Mouse (Mus musculus) embryonic stem cell, embryonic (primary cell): ENCODE measurements at regions not wholly inside any gene's neighbourhood (a gene's known extent, or its start where the extent isn't known, plus 50 kb on each side); places are given as distances from the start of the nearest gene placed in this dataset.

Experiments
- CTCF ChIA-PET, 4 experiments: fragments of 300-600 bp in 2 of 4; fragments of 350-600 bp in 2 of 4; sonication (Branson Sonifier 250); formaldehyde crosslinking; loops; one replicate each; lab custom pipeline; 2022; ENCODE audit warnings: inconsistent platforms in 2 of 4; lab: Charles Lee
- POLR2A ChIA-PET, 4 experiments: fragments of 300-600 bp in 2 of 4; fragments of 350-600 bp in 2 of 4; sonication (Branson Sonifier 250); formaldehyde crosslinking; loops; one replicate each; lab custom pipeline; 2022; ENCODE audit warnings: antibody characterized with exemption in 4 of 4, inconsistent platforms in 1 of 4; lab: Charles Lee

DNA sequence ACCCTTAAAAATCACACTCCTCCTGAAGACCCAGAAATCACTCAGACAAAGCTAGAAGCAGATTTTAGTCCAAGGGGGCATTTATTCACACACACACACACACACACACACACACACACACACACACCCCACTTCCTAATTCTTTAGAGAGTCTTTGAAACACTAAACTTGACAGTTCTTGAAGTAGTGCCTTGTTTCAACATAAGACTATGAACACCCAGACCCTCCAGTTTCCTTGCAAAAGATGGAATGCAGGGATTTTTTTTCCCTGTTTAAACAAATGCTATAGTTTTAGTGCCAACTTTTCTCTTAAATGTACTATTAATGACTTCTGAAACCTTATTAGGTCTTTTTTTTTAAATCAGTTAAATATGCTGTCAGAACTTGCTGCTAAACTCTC lies 279.2 kb upstream of the Fat1 start:
- POLR2A ChIA-PET = no interaction called here
- CTCF ChIA-PET = no interaction called here

DNA sequence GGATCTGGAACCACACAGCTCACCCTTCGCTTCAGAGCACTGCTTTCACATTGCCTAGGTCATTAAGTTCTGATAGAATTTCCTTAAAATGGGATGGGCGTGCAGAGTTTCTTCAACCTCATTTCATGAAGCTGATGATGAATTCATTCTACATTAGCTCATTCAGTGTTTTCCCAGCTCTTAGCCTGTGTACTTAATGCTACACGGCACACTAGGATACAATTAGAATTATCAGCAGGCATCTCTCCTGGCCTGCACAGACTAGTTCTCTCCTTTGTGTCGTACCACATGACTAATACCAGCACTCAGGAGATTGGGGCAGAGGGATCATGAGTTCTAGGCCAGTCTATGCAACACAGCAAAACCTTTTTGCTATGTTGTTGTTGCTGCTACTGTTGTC lies 278.8 kb upstream of the Fat1 start:
- POLR2A ChIA-PET = no interaction called here
- CTCF ChIA-PET = no interaction called here

DNA sequence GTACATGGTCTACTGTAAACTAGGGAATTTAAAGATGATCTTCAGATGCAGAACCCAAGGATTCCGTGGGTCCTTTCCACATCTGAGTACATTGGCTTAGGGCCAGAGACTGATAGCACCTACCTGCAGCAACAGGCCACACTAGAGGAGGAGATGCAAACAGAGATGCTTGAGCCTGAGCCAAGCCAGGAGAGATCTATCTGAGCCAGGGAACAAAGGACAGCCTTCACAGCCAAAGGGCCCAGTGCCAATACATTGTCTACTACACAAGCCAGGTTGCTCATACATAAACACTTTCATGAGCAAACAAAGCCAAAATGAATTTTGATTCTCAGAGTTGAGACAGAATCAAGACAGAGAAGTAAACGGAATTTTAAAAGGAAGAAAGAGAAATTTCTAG lies 273.6 kb upstream of the Fat1 start:
- ChIA-PET CTCF (no interaction called here), POLR2A (no interaction called here)

DNA sequence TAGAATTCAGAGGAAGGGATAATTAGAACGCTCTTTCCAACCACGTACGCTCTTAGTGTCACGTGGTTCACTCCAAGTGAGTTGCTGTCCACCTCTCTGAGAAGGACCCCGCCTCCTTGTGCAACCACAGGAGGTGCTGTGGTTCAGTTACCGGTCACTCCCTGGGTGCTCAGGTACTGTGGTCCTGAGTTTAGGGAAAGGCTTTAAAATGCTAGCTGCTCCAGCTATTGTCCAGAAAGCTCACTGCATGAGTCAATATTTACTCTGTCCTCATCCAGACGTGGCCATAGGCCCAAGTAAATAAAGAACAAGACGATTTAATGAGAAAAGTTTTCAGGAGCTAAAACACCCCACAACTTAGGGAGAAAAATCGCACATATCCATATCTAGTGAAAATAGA lies 248.1 kb upstream of the Fat1 start:
- CTCF ChIA-PET = no interaction called here
- POLR2A ChIA-PET = interaction anchor here in 2 of 4 experiments (0.6 to 0.7 kb wide), 2 partner anchors 7 to 250 kb away, joined by 3 to 4 read pairs; no protein-coding TSS in a partner anchor

DNA sequence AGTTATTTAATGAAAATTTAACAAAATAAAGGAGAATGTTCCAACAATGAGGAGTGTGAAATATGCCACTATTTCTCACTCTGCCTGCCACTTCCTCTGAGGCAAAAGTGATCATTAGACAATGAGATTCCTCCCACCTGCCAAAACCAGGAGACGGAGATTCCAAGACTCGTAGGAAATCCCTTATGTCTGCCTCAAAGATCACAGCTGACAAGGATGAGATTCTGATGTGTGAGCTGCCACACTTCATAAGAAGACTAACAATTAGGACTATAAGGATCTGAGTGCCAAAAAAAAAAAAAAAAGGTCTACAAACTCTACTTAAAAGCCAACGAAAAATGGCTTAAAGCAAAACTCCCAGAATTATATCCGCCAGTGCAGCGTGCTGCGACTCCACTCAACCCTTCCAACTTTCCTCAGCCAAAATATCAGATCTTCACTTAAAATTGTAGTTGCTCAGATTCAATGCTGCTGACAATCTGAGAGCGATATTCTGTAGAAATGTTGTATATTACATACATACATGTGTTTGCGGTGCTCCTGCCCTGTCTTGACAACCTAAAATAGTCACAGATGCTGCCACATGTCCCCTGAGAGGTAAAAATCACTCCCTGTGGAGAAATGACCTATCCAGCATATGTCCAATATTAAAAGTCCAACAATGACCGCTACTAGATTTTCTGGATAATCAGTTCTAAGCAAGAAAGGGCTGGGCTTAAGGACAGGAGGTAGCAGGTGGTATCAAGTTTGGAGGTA lies 245.2 kb upstream of the Fat1 start:
- ChIA-PET CTCF (no interaction called here), POLR2A (no interaction called here)

DNA sequence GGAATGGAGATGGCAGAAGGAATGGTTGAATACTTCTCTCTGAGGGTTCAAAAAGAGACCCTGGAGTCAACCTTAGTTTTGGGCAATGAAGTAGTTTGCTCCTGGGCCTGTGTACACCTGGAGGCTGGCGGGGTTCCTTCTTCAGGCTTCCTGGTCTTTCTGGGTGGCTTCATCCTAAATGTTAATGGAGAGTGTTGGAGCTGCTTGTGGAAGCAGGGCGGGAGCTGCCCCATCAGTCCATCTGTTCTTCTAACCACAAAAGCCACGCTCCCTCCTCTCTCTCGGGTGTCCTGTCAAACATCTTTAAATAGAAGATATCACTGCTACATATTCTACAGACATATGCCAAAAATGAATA lies 244.7 kb upstream of the Fat1 start:
- ChIA-PET CTCF (no interaction called here), POLR2A (no interaction called here)

DNA sequence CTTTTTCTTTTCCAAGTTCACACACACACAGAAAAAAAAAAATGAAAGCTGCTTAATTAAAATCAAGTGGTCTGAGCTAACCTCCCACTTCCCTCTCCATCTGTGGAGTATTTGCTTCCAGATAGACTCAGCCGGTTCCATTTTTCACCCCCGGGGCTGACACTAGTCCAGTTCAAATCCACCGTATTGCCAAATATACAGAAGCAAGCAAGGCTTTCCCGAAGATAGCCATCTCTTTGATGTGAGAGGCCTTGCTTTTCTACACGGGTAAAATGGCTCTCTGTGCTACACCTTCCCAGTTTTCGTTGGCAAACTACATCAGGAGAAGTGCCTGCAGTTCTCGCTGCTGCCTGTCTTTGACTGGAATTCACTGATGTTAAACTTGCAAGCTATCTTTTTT lies 244.1 kb upstream of the Fat1 start:
- ChIA-PET CTCF (no interaction called here), POLR2A (no interaction called here)

DNA sequence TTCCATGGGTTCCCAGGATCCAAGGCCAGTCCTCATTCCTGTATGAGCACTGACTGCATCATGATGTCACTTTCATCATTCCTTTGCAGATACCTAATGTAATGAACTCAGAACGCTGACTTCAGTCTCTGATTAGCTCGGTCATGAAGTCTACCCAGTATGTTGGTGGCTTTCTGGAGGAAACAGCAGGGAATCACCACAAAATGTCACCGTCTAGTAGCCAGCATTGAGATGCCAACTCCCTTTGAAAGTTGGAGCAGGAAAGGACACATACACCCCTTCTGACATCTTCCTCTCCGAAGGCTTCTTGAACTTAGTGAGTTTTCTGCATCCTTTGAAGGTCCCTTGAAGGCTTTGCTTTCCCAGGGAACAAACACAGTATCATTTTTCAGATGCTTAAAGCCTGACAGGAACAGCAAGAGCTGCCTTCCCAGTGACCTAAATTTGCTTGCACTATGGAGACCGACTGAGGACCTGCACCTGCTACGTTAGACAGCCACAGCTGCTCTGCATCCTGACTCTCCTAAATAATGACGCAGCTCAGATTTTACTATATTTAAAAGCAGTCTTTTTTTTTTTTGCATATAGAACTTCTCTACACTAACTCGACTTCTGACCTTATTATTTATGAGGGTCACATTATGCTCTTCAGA lies 243.1 kb upstream of the Fat1 start:
- ChIA-PET CTCF (no interaction called here), POLR2A (no interaction called here)

DNA sequence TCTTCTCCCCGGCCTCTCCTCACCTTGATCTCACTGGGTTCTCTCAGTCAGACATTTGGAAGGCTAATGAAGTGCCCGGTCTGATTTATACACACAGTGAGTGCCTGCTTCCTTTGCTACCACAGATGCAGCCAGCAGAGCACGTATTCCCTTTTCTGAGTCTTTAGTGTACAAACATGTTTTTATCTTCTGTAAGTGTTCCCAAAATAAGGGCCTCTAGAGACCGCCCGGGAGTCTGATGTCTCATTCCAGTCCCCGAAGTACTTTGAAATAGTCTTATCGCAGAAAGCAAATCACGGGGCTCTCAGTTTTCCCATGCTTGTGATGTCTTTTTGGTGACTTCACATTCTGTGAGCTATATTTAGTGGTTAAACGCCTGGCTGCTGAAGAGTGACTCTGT lies 240.4 kb upstream of the Fat1 start:
- POLR2A ChIA-PET = interaction anchor here in 1 of 4 experiments (0.6 kb wide), 1 partner anchor 8 kb away, joined by 4 read pairs; no protein-coding TSS in a partner anchor

DNA sequence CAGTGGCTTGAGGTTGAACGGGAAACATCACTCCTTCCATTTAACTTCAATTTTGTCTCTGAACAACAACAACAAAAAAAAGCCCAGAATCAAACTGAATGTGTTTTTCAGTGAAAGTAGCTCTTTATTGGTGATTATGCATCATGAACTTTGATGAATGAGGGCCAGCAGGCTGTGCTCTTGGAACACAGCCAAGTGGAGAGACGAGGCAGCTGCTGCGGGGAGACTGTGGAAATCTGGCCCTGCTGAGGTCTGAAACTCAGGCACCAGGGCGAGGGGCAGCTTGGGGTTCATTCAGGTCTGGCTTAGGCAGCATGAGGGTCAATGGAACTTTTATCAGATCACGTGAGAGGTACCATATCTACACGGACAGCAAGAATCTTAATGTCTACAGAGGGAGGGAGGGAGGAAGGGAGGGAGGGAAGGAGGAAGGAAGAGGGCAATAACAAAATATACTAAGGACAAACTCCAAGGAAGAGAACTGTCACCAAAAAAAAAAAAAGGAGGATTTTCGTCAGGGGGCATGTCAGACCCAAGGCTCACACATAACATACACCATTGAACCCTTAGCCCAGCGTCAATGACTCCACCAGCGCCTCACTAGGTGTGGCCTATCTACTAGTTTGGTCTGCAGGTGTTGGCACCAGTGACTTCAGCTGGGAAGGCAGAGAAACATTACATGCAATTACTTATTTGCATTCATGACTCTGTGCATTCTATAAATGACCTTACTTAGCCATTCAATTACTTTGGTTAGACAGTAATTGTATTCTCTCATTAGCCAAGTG lies 239.0 kb upstream of the Fat1 start:
- ChIA-PET CTCF (no interaction called here), POLR2A (no interaction called here)

More for the DNA sequence above, 240.4 kb upstream of the Fat1 start:
- CTCF ChIA-PET = interaction anchor here in 1 of 4 experiments (0.6 kb wide), 1 partner anchor 893 kb away, joined by 3 read pairs; no protein-coding TSS in a partner anchor

DNA sequence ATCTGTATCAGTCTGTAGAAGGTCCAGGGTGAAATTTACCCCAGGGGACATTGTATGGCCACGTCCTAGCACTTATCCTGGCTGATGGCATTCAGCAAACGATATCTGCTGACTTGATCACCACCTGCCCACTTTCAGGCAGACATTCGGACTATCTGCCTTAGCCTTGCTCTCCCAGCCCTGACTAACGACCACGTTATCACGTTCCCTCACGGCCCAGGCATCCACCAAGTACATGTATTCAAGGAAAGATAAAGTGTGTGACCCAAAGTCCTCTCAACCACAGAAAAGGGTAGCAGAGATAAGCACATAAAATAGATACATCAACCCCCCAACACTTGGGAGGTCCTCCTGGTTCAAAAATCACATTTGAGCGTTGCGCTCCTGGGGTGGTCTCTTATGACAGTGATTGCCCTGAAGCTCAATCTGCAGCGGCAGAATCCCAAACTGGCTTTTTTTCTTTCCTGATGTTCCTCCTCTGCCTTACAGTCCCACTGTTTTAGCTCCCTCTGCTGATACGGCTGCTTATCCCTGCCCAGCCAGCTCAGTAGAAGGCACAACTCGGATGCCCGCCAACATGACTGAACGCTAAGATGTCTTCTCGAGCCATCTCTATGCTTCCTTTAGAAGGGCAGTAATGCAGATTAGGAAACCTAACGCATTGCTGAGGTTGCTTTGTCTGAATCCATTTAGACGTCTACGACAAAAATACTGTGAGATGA lies 235.7 kb upstream of the Fat1 start:
- ChIA-PET CTCF (no interaction called here), POLR2A (interaction anchor here in 1 of 4 experiments (1.1 kb wide), 1 partner anchor 236 kb away, joined by 3 read pairs; no protein-coding TSS in a partner anchor)

DNA sequence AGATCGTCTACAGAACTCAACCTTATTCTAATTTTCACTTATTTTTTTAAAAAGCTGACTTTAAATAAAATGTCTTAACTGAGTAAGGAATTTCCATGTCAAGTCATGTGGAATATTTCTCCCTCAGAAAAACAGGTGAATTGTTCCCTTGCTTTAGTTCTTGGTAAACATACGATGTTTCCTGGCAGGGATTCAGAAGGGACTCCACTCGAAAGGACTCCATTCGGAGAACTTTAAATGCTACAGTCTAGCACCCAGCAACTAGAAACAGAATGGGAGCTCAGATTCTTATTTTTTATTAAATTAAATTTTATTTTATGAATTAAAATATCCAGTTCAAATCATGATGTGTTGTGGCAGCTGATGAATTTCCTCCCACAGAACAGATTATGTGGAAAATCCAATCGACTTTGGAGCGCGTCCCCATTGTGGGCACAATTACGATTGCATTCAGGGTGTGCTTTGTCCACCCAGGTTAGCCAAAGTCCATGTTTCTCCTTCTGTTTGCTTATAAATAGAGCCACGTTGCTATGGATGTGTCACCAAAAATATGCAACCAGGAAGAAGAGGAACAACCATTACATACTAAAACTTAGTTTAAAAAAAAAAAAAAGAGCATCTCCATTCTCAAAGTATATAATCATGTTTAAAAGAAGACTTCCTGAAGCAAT lies 230.5 kb upstream of the Fat1 start:
- POLR2A ChIA-PET = interaction anchor here in 1 of 4 experiments (0.5 kb wide), 1 partner anchor 160 kb away, joined by 3 read pairs; no protein-coding TSS in a partner anchor
- CTCF ChIA-PET = no interaction called here

DNA sequence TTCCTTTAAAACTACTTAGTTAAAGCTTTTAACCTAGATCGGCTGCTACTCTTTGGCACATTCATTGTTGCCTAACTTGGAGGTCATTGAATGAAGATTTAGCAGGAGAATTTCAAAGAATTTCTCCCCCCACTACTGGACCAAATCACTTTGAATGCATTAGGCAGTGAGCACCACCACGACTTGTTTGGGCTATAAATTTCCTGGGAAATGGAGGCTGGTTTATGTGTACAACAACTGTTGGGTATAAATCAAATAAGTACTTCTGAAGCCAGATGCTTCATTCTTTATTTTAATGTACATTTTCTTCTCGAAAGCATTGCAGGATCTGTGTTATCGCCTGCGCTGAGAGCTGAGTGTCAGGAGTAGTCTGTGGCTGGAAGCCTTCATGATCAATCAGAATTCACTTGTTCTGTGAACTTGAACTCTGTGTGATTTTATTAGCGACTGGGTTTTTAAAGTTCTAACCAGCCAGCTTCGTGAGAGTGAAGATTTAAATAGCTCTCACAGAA lies 226.5 kb upstream of the Fat1 start:
- ChIA-PET POLR2A (no interaction called here), CTCF (no interaction called here)

DNA sequence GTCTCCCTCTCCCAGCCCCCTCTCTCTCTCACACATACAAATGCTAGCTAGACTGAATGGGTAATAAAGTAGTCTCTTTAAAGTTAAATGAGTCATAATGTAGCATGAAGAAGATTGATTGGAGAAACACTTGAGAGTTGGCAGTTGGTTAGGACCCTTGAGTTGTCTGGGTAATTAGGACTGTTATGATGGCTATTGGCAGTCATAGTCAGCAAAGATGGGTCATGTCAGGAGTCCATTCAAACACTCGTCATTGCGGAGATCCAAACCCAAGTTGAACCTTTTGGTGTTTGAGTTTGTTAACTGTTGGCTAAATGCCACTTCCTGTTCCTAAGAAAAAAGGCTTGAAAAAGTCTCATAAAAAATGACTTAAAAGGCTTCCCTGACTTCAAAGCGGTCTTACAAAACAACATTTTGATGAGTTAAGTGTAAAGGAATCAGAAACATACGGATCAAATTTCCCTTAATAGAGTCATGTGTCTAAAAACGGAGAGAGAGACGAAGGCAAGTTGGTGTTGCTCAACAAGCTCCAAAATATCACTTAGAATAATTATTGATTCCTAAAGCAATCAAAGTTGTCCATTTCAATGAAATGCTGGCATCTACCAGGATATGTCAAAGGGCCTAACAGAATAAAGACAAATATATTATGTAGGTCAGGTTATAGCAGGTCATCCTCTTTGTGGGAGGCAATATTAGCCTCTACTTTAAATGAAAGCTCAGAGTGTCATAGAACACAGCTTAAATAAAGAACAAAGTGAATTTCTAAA lies 225.9 kb upstream of the Fat1 start:
- CTCF ChIA-PET = no interaction called here

DNA sequence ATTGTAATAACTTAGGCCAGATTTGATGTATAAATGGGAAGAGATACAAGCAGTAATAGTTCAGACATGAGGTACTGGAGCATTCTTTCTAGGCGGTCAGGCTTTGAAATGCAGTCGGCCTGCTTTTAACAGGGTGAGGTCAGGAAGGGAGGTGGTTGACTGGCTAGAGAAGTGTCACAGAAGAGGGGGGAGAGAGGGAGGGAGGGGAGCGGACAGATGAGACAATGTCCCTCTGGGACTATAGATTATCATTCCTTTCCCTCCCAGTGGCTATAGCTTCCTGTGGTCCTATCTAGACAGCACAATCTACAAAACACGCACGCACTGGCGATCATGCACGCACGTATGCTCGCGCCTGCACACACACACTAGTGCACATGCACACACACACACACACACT lies 200.7 kb upstream of the Fat1 start:
- CTCF ChIA-PET = no interaction called here
- POLR2A ChIA-PET = no interaction called here

More for the DNA sequence above, 225.9 kb upstream of the Fat1 start:
- POLR2A ChIA-PET = no interaction called here

DNA sequence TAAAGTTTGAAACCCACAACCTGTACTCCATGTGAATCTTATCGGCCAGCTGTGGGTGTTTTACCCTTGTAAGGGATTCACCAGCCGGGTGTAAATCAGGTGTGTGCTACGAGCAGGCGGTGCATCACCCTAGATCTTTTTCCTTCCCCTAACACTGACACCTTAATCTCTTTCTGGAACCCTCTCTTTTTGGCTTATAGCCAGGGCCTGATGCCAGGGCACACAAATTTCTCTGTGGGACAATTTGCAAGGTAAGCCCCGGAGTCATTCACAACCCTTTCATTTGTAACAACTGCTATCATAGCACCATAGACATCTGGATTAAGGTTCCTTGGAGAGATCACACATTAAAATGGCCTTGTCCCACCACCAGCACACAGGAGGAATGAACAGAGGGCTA lies 199.4 kb upstream of the Fat1 start:
- CTCF ChIA-PET = no interaction called here

DNA sequence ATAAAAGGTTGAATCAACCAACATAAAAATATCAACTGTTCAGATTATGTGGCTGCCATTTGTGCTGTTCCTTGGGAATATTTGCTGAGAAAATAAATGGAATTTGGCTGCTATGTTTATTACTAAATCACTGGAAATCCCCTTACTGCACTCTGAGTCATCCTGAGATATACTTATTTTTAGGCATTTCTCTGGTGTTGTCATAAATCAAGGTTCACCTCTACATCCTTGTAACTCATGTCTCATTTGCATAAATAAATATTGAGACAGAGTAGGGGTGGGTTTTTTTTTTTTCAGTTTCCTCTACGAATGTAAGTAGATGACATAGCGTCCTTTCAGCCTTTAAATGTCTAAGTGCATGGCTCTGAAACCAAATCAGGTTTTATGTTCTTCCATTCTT lies 191.9 kb upstream of the Fat1 start:
- CTCF ChIA-PET = no interaction called here
- POLR2A ChIA-PET = interaction anchor here in 1 of 4 experiments (0.6 kb wide), 1 partner anchor 391 kb away, joined by 3 read pairs; no protein-coding TSS in a partner anchor

More for the DNA sequence above, 199.4 kb upstream of the Fat1 start:
- POLR2A ChIA-PET = no interaction called here
